Mouse (Mus musculus) adrenal gland, postnatal 10 days (tissue): ENCODE results near the gene Zdhhc1. TPM values are rescaled to one million over a fixed set of nuclear protein-coding genes. Genes with fewer than 3 reads are reported as not detected.
A peak's percentile ranks its signal among the peaks of the same experiment; 100 is the strongest.

ENCODE experiments used
- DNase-seq: peaks from one replicate; pipeline ENCODE4 v3.0.0; 2021; ENCODE audit warnings: mixed read lengths
- total RNA-seq, 2 experiments: library from RNA; stranded (reverse); gene quantifications; 2 replicates each; pipeline ENCODE4 v1.2.3; 2021

Gene Zdhhc1
- total RNA-seq, 2 experiments from 2014 or later = 15.1 to 18.4 TPM

- peak; percentile 77 for DNase-seq
These were observed 19.9 kb downstream of the Zdhhc1 start for GRCm38 (mm10) chr8:105476628-105477413.

- no peak for DNase-seq
These were observed 20.5 kb downstream of the Zdhhc1 start for GRCm38 (mm10) chr8:105476161-105476560.

- DNase-seq = no peak
These were observed 21.0 kb downstream of the Zdhhc1 start for GRCm38 (mm10) chr8:105475742-105476141.

GRCm38 (mm10) chr8:105475254-105475653, 21.4 kb downstream of the Zdhhc1 start:
- no peak for DNase-seq

- DNase-seq = no peak
These were observed 22.0 kb downstream of the Zdhhc1 start for GRCm38 (mm10) chr8:105474680-105475079.

- peak; percentile 76 for DNase-seq
These were observed 22.7 kb downstream of the Zdhhc1 start for GRCm38 (mm10) chr8:105473816-105474606.

- no peak for DNase-seq
These were observed 23.7 kb downstream of the Zdhhc1 start for GRCm38 (mm10) chr8:105472983-105473382.

GRCm38 (mm10) chr8:105472414-105472932, 24.2 kb downstream of the Zdhhc1 start:
- no peak for DNase-seq

GRCm38 (mm10) chr8:105471314-105472015, 25.2 kb downstream of the Zdhhc1 start, which contains the start of gene Tppp3:
Gene Tppp3 (minus strand): TSS chr8:105471526.
- DNase-seq = peak; percentile 94

- no peak for DNase-seq
These were observed 25.9 kb downstream of the Zdhhc1 start for GRCm38 (mm10) chr8:105470681-105471313.

GRCm38 (mm10) chr8:105470262-105470661, 26.4 kb downstream of the Zdhhc1 start:
- DNase-seq = no peak

- DNase-seq = no peak
These were observed 26.9 kb downstream of the Zdhhc1 start for GRCm38 (mm10) chr8:105469816-105470215.

GRCm38 (mm10) chr8:105469041-105469695, 27.5 kb downstream of the Zdhhc1 start:
- DNase-seq = no peak

- no peak for DNase-seq
These were observed 28.5 kb downstream of the Zdhhc1 start for GRCm38 (mm10) chr8:105468002-105468720.

GRCm38 (mm10) chr8:105467396-105467985, 29.2 kb downstream of the Zdhhc1 start:
- DNase-seq = no peak

GRCm38 (mm10) chr8:105466700-105467291, 29.9 kb downstream of the Zdhhc1 start:
- peak; percentile 60 for DNase-seq

GRCm38 (mm10) chr8:105466246-105466645, 30.5 kb downstream of the Zdhhc1 start:
- DNase-seq = no peak

GRCm38 (mm10) chr8:105464595-105464994, 32.1 kb downstream of the Zdhhc1 start:
- DNase-seq = peak; percentile 42

- DNase-seq = no peak
These were observed 35.5 kb downstream of the Zdhhc1 start for GRCm38 (mm10) chr8:105461085-105461803.
